Mouse (Mus musculus) C2C12 (cell line): ENCODE results near the gene Nlrp1a. TPM values are rescaled to one million over a fixed set of nuclear protein-coding genes. Genes with fewer than 3 reads are reported as not detected.

Source experiments
- H3K27me3 ChIP-seq: one replicate; pipeline ENCODE4 v1.6.1; 2011; ENCODE audit not compliant: control insufficient read depth, insufficient read depth, insufficient read length
- H3K36me3 ChIP-seq: one replicate; pipeline ENCODE4 v1.6.1; 2011; ENCODE audit not compliant: control insufficient read depth, insufficient read depth
- H3K4me3 ChIP-seq: one replicate; pipeline ENCODE4 v1.5.1; 2011; ENCODE audit warnings: mild to moderate bottlenecking, control low read depth; ENCODE audit not compliant: poor library complexity, insufficient read depth, severe bottlenecking
- H3K79me2 ChIP-seq: one replicate; pipeline ENCODE4 v1.6.1; 2011; ENCODE audit not compliant: control insufficient read depth, insufficient read depth
- H3K79me3 ChIP-seq: one replicate; pipeline ENCODE4 v1.6.1; 2011; ENCODE audit warnings: low read depth, control low read depth
- H3ac ChIP-seq: one replicate; pipeline ENCODE3; 2011; ENCODE audit warnings: low read depth; ENCODE audit not compliant: control insufficient read depth, insufficient read length
- CEBPB ChIP-seq: IDR thresholded peaks from one replicate; pipeline ENCODE4 v1.6.1; 2011; ENCODE audit warnings: low read depth, mild to moderate bottlenecking, control low read depth, moderate library complexity
- CTCF ChIP-seq: IDR thresholded peaks from one replicate; pipeline ENCODE4 v1.5.1; 2011; ENCODE audit not compliant: control insufficient read depth, insufficient read depth, insufficient read length
- FOSL1 ChIP-seq: IDR thresholded peaks from one replicate; pipeline ENCODE4 v1.8.0; 2011; ENCODE audit warnings: mild to moderate bottlenecking, low read length; ENCODE audit not compliant: poor library complexity, insufficient read depth, severe bottlenecking
- MAX ChIP-seq: IDR thresholded peaks from one replicate; pipeline ENCODE4 v1.6.1; 2011; ENCODE audit warnings: mild to moderate bottlenecking, control low read depth
- MYOD1 ChIP-seq: IDR thresholded peaks from one replicate; pipeline ENCODE4 v1.6.1; 2011; ENCODE audit warnings: low read depth; ENCODE audit not compliant: control insufficient read depth, insufficient read length
- MYOG ChIP-seq: IDR thresholded peaks from one replicate; pipeline ENCODE4 v1.6.1; 2011; ENCODE audit not compliant: control insufficient read depth, insufficient read length; ENCODE audit errors: extremely low read depth
- USF1 ChIP-seq: IDR thresholded peaks from one replicate; pipeline ENCODE4 v1.6.1; 2011; ENCODE audit warnings: low read depth, mild to moderate bottlenecking, control low read depth, moderate library complexity
- long read RNA-seq, 2 experiments: library from polyadenylated mRNA; unstranded; transcript quantifications; one replicate each; pipeline ENCODE4 v2.0.0; 2019 to 2020
- polyA plus RNA-seq: library from polyadenylated mRNA; unstranded; fragments of >200 nt; fragmentation: generic; extraction: Trizol; gene quantifications from one replicate; pipeline ENCODE4 v1.2.1, GENCODE M21; 2012; ENCODE audit warnings: missing spikeins

Gene Nlrp1a
- not detected for polyA plus RNA-seq
- long read RNA-seq, experiment 1: 0 reads
- long read RNA-seq, experiment 2: 0 reads

- TF ChIP-seq MAX (no peak), MYOD1 (no peak), CEBPB (no peak), FOSL1 (no peak), CTCF (no peak), MYOG (no peak), USF1 (no peak)
- Histone ChIP-seq H3K36me3 (no peaks in the 10 kb centered on the region), H3K79me2 (no peaks in the 10 kb centered on the region), H3K79me3 (no peaks in the 10 kb centered on the region), H3K4me3 (no peak within 1 kb of the TSS), H3ac (no peak within 1 kb of the TSS), H3K27me3 (no peaks in the 10 kb centered on the region)
Measured at GRCm38 (mm10) chr11:71144661-71145060, at the start of gene Nlrp1a. Gene Nlrp1a, minus strand, starts transcription at chr11:71144704.

- no peak for TF ChIP-seq CTCF
- no peak for TF ChIP-seq MAX
- no peak for TF ChIP-seq MYOG
- TF ChIP-seq MYOD1: no peak
- TF ChIP-seq USF1: no peak
- no peak for TF ChIP-seq FOSL1
- no peak for TF ChIP-seq CEBPB
- Histone ChIP-seq H3K36me3 (no peaks in the 10 kb centered on the region), H3K27me3 (no peaks in the 10 kb centered on the region), H3K4me3 (no peak overlapping the region), H3ac (no peak overlapping the region), H3K79me3 (no peaks in the 10 kb centered on the region), H3K79me2 (no peaks in the 10 kb centered on the region)
Measured at GRCm38 (mm10) chr11:71169633-71170032, 25.1 kb upstream of the Nlrp1a start.

- no peaks in the 10 kb centered on the region for H3K27me3 ChIP-seq
- TF ChIP-seq CEBPB (no peak), CTCF (no peak), FOSL1 (no peak)
- no peak overlapping the region for H3K4me3 ChIP-seq
- H3K79me2 ChIP-seq: no peaks in the 10 kb centered on the region
- no peak overlapping the region for H3ac ChIP-seq
- no peaks in the 10 kb centered on the region for H3K36me3 ChIP-seq
- H3K79me3 ChIP-seq: no peaks in the 10 kb centered on the region
Measured at GRCm38 (mm10) chr11:71164139-71164538, 19.6 kb upstream of the Nlrp1a start.

DNA sequence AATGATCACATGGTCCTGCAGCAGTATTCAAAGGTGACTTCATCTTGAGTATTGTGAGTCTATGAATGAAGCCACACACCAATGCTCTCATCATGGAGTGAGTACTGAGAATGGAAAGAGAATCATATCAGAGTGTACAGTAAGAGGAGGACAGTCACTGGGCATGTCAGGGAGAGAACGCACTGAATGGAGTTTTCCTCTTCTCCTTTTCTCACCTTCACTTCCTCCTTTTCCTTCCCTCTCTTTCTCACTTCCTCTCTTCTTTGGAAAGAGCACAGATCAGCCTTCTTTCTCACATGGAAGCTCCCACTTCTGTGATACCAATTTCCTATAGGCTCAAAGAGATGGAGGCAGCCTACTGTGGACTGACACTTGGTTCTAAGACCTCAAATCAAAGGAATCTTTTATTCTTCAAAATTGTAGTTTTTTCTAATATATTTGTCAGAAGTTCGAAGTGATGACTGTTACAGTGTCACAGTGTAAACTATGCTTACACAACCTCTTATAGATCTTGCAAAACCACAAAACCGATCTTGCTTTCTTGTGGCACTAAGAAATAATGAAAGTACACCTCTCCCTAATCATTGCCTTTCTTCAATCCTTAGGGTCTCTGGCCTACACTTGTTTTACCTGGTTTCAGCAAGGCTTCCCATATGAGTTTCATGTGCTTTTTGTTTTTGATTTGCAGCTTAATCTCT lies 15.1 kb upstream of the Nlrp1a start:
- Histone ChIP-seq H3K79me2 (no peaks in the 10 kb centered on the region), H3K27me3 (no peaks in the 10 kb centered on the region), H3ac (no peak overlapping the region), H3K4me3 (no peak overlapping the region), H3K79me3 (no peaks in the 10 kb centered on the region), H3K36me3 (no peaks in the 10 kb centered on the region)
- TF ChIP-seq MYOD1 (no peak), MYOG (no peak), USF1 (no peak), MAX (no peak), CEBPB (no peak), FOSL1 (no peak), CTCF (no peak)

- H3K36me3 ChIP-seq: no peaks in the 10 kb centered on the region
Measured at GRCm38 (mm10) chr11:71155272-71155671, 10.8 kb upstream of the Nlrp1a start.

GRCm38 (mm10) chr11:71142031-71142430 lies 2.5 kb downstream of the Nlrp1a start:
- TF ChIP-seq CTCF: no peak
- TF ChIP-seq MAX: no peak
- TF ChIP-seq FOSL1: no peak
- no peak for TF ChIP-seq MYOG
- no peak for TF ChIP-seq USF1
- TF ChIP-seq CEBPB: no peak
- no peak for TF ChIP-seq MYOD1
- no peaks in the 10 kb centered on the region for H3K79me3 ChIP-seq
- H3ac ChIP-seq: no peak overlapping the region

More at GRCm38 (mm10) chr11:71155272-71155671, 10.8 kb upstream of the Nlrp1a start:
- no peaks in the 10 kb centered on the region for H3K79me3 ChIP-seq
- no peak overlapping the region for H3ac ChIP-seq
- no peak overlapping the region for H3K4me3 ChIP-seq
- no peak for TF ChIP-seq CTCF
- H3K27me3 ChIP-seq: no peaks in the 10 kb centered on the region
- H3K79me2 ChIP-seq: no peaks in the 10 kb centered on the region

More at GRCm38 (mm10) chr11:71142031-71142430, 2.5 kb downstream of the Nlrp1a start:
- no peaks in the 10 kb centered on the region for H3K79me2 ChIP-seq
- H3K4me3 ChIP-seq: no peak overlapping the region
- H3K27me3 ChIP-seq: no peaks in the 10 kb centered on the region
- no peaks in the 10 kb centered on the region for H3K36me3 ChIP-seq
